Mouse (Mus musculus) monocyte, adult 2 months (primary cell): ENCODE data around the gene B3galt4.
A peak's percentile ranks its signal among the peaks of the same experiment; 100 is the strongest.

Source experiments
- DNase-seq, 2 experiments: peaks; one replicate each; pipeline ENCODE4 v3.0.0; 2022; ENCODE audit warnings: low spot score in 2 of 2, low read depth in 1 of 2

B3galt4 gene

DNA sequence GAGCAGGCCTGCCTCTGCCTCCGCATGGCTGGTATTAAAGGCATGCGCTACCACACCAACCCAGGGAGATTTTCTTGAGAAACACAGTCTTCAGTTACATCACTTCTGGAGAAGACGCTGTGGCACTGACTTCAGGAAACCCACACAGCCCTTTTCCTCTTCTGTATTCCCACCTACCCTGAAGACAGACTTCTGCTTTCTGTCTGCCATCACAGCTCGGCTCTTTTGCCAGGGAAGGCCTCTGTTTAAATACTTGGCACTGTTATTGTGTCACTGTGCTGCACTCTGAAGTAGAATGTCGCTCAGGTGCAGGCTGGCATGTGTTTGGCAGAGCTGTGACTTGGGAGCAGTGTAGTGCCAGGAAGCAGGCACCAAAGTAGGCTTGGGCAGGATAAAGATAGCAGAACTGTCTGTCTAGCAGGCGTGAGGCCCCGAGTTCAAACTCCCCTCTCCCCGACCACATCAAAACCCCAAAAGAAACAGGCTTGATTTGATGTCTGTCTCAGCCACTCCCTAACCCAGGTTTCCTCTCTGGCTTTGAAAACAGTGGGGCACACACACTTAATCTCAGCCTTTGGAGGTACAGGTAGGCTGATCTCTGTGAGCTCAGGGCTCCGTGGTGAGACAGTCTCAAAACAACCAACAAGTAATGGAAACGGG lies 3.7 kb downstream of the B3galt4 start:
- DNase-seq: no peak

DNA sequence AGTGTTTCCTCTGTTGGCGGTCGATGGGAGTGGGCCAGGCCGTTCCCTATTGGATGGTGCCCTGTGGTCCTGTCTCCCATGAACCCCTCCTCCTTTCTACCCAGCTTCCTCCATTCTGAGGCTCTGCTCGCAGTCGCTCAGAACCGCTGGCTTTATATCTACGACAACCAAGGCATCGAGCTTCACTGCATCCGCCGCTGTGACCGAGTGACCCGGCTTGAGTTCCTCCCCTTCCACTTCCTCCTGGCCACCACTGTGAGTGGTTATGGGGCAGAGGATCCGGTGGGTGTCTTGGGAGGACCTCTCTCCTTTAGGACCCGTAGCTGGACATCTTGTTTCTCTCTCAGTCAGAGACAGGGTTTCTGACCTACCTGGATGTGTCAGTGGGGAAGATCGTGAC lies 7.8 kb downstream of the B3galt4 start:
- no peak for DNase-seq

DNA sequence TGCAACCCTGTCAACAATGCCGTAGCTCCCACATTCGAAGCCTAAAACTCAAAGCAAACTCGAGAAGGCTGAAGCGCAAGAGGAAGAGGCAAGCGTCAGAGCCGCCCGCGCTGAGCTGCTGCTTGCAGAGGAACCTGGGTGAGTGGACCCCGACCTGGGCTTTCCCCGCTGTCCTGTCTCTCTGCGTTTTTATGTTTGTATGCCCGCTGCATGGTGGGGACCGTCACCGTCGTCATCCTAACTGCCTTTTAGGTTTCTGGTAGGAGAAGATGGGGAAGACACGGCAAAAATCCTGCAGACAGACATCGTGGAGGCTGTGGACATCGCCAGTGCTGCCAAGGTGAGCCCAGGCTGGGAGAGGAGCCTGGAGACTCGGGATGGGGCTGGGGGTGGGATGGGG lies 9.9 kb downstream of the B3galt4 start:
- no peak for DNase-seq

DNA sequence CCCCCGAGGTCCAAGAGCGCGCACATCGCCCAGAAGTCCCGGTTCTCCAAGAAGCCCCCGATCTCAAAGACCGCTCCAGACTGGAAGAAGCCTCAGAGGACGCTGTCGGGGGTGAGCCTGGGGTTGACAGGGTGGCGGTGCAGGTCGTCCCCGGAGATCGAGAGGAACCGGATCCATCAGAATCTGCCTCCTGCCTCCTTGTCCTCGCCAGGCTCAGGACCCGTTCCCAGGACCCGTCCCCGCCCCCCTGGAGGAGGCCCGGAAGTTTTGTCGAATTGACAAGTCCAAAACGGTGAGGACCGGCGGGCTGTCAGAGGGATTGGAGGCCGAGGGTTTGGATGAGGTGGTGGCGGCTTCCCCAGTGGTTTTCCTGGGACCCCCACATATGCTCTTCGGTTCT lies 10.3 kb downstream of the B3galt4 start:
- no peak for DNase-seq

DNA sequence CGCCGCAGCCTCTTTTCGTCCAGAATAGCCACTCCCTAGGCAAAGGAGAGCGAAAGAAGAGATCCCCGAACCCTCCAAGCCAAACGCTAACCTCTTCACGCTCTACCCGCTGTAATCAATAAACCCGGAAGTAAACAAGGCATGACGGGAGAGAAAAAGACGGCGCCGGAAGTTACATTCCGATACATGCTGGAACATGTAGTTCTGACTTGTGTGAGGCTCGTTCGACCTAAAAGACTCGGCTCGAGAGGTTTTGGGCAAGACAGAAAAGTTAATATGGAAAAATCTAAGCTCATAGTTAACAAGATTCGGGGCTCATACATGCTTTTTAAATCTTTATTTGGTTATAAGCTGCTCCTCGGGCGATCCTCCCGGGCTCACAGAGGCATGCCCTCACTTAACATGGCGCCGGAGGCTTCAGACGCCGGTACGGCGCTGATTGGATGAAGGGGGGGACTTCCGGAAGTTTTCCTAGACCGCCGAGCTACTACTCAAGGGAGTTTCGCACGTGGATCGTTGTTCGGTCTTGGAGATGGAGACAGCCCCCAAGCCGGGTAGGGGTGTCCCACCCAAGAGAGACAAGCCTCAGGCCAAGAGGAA lies 11.0 kb downstream of the B3galt4 start, which contains the start of the genes Pfdn6 and Wdr46:
Gene Pfdn6 (minus strand): TSS at position 138 of the 600 bp plus-strand sequence.
Gene Wdr46 (plus strand): TSS at position 455 of the 600 bp plus-strand sequence.
- peak in 1 of 2 experiments; percentile 69 for DNase-seq

DNA sequence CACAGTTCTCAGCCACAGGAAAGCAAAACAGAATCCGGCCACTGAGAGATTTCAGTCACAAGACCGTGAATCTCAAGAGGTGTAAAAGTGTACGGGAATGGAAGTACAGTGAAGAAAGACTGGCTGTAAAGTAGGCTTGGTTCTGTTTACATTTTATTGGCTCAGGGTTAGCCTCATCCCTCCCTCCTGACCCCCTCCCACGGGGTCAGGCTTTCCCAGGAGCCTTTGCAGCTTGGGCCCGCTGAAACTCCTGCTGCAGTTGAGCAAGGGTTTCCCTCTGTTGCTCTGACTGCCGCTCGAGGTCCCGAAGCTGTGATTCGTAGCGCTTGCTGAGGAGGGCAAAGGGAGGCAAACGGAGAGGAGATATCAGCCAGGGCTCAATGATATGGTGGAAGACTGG lies 12.5 kb downstream of the B3galt4 start:
- DNase-seq: no peak

DNA sequence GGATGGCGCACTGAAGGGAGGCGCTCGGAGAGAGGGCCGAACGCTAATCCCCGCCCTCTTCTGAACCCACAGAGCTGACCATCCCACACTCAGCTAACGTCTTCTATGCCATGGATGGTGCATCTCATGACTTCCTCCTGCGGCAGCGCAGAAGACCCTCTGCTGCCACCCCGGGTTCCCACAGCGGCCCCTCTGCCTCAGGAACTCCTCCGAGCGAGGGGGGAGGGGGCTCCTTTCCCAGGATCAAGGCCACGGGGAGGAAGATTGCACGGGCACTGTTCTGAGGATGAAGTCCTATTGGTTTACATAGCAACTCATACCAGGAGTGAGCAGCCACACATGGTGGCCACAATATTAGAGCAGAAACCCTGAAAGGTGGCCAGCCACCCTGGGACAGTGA lies 14.3 kb downstream of the B3galt4 start:
- DNase-seq: no peak

DNA sequence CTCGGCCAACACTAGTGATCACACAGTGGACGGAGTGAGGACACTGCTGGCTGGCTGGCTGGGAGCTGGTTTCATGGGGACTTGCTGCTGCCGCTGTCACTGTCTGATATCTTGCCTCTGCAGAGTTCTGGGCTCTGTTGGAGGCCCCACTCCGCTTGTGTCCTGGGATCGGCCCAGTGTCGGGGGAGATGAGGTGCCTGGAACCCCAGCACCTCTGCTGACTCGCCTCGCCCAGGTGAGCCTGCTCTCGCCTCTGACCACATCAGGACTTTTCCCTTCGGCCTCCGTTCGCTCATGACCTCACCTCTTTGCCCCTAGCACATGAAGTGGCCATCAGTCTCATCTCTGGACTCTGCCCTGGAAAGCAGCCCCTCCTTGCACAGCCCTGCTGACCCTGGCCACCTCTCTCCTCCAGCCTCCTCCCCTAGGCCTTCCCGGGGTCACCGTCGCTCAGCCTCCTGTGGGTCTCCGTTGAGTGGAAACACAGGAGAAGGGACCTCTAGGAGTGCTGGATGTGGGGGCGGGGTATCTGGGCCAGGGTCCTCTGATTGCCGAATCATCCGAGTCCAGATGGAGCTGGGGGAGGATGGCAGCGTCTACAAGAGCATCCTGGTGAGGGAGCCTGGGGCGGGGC lies 15.7 kb downstream of the B3galt4 start:
- DNase-seq: no peak

DNA sequence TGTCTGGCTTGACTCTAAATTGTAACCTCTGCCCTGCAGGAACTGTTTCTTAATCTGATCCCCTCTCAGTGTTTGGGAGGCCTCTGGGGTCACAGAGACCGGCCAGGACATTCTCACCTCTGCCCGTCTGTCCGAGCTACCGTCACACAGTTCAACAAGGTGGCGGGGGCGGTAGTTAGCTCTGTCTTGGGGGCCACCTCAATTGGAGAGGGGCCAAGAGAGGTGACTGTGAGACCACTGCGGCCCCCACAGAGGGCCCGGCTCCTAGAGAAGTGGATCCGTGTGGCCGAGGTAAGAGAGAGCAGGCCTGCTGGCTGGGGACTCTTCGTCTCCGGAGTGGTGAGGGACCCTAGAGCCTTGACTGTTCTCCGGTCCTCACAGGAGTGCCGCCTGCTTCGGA lies 18.3 kb downstream of the B3galt4 start:
- no peak for DNase-seq

DNA sequence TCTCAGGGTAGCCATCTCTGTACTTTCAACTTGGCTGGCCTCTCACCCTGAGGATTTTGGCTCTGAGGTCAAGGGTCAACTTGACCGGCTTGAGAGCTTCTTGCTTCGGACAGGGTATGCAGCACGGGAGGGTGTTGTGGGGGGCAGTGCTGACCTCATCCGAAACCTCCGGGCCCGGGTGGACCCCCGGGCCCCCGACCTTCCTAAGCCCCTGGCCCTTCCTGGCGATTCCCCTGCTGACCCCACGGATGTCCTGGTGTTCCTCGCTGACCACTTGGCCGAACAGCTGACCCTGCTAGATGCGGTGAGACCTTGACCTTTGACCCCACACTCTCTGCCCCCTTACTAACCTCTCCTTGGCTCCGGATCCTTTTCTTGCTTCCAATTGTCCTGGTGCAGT lies 18.8 kb downstream of the B3galt4 start:
- DNase-seq: no peak

DNA sequence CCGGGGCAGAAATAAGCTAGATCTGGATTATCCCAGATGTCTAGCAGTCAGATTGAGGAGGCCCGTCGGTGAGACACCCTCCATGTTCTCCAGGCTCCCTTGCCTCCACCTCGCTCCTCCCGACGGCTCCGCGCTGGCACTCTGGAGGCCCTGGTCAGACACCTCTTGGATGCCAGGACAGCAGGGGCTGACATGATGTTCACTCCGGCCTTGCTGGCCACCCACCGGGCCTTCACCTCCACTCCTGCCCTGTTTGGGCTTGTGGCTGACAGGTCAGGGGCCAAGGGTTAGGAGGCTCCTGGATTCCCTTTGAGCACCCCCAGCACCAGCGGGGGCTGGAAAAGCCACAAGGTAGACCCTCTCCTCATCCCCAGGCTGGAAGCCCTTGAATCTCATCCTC lies 19.3 kb downstream of the B3galt4 start:
- DNase-seq: no peak

DNA sequence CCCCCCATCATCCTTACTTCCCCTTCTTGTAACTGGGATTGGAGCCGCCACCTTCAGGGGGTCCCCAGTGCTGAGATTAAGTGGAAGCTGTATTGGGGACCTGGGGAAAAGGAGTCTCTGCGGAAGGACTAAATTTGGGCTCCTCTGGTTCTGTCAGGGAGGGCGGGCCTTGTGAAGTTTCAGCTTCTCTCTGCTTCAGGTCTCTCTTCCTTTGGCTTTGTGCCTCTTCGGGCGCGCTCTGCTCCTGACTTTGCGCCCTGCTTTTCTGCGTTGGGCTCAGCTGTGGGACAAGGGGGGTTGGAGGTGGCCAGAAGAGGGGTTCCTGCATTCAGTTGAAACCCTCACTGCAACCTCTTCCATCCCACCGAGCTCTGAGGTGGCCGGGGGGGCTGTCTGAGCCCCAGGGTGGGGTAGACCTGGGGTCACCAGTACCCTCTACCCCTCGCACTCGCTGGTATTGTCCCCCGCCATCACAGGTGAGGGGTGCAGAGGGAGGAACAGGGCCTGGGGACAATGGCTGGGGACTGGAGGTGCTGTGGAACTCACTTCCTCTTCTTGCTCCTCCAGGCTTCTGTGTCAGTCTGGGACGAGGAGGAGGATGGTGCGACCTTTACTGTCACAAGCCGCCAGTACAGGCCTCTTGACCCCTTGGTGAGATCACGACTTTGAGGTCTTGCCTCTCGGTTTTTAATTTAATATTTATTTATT lies 20.0 kb downstream of the B3galt4 start:
- DNase-seq: no peak

DNA sequence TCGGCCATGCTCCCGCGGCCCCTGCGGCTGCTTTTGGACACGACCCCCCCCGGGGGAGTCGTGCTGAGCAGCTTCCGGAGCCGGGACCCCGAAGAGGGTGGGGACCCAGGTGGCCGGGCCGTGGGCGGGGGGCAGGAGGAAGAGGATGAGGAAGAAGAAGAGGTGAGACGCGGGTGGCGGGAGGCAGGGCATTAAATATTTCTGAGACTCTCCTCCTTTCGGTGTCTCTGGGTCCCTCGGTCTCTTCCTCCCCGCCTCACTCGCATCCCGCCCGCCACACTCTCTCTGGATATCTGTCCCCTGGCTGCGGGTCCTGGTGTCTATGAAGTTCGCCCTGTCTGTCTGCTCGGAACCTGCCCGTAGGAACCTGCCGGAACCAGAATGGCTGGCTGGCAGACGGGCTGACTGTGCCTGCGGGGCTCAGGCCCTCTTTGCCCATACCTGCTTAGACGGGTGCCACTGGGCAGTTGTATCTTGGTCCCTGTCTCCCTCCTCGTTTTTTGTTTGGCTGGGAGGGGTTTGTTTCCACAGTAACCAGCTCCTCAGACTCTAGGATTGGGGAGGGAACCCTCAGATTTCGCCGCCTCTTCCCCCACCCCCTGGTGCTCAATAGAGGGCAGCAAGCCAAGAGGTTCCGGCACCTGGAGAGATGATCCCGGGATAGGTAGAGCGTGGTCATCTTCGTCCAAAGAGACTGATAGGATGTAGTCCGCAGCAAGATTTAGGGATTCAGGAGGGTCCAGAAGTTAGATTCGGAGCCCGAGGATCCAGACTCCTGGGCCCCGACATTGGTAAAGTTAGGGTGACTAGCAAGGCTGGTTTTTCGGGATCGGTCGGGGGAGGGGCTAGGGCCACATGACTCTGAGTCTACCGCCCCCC lies 20.8 kb downstream of the B3galt4 start:
- DNase-seq: peak in 1 of 2 experiments; percentile 60

DNA sequence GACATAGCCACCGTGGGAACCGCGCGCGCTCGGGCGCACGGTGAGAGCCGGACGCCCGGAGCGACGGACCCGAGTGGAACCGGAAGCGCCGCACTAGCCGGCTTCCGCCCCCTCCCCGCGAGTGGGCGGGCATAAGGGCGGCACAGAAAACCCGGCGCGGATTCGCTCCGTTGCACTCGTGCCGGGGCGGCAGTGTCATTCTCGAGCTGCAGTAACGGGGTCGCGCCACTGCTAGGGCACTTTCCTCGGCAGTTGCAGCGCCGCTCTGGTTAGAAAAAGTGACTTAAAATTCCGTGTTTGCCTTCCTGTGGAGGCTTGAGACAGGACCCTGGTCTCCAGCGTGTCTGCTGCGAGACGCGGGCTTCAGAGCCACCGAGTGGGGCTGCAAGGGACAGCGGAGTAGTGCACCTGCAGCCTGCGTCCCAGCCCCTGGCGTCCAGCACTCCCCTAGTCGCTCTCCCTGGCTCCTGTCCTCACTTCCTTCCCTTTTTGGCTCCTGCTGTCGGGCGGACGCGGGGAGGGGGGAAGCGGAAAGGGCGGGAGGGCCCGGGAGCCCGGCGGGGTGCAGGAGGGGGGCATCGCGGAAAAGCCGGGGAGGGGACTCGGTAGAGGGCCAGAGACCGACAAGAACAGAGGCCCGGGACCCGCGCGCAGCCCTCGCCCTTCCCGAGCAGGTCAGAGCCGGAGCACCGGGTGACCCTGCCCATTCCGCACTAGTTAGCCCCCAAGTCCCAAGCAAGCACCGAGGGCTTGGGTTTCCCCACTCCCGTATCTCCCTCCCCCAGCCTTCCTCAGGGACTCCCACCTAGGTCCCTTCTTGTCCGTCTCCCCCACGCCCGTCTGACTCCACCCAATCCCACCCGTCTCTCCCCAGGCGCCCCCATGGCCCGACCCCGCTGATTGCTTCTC lies 21.7 kb downstream of the B3galt4 start, which contains the start of gene Rgl2:
Gene Rgl2 (plus strand): TSS at position 173 of the 909 bp plus-strand sequence.
- peak; percentile 78 to 85 for DNase-seq

DNA sequence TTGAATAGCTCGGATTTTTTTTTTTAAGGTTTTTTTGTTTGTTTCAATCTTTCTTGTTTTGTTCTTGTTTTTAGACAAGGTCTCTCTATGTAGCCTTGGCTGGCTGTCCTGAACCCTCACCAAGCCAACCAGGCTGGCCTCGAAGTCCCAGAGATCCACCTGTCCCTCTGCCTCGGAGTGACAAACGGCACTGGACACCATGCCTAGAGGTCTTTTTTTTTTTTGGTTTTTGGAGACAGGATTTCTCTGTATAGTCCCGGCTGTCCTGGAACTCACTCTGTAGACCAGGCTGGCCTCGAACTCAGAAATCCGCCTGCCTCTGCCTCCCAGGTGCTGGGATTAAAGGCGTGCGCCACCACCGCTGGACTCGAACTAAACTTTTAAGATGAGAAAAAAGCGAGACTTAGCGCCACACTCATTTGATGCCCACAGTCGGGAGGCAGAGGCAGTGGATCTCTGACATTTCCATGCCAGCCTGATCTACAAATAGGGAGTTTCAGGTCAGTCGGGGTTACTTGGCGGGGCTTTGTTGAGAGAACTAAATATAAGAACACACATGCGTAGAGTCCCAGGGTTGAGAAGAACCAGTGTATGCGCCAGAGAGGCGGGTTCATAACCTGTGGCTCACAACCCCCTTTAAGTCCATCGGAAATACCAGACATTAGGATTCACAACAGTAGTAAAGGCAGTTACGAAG lies 22.9 kb downstream of the B3galt4 start:
- no peak for DNase-seq

DNA sequence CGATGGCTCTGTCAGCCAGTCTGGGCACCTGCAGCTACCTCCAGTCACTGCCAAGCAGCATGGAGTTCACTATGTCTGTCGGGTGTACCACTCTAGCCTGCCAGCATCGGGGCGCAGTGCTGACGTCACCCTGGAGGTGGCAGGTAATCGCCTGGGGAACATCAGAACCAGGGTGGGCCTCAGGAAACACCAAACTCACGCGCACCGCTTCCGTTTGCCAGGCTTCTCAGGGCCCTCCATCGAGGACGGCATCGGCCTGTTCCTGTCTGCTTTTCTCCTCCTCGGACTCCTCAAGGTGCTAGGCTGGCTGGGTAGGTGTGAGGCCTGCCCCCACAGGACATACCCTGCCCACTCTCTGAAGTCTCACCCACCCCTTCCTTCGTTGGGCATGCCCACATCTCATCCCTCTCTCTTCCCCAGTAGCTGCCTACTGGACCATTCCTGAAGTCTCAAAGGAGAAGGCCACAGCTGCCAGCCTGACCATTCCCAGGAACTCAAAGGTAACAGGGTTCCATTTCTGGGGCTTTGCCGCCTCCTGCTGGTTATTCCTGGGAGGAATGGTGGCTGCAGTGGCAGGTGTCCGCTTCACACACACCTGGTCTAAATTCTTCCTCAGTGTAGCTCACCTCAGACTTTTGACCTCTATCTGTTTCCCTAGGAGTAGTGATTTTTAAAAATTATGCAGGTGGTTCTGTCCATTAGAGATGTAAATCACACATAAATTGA lies 24.9 kb downstream of the B3galt4 start:
- no peak for DNase-seq

DNA sequence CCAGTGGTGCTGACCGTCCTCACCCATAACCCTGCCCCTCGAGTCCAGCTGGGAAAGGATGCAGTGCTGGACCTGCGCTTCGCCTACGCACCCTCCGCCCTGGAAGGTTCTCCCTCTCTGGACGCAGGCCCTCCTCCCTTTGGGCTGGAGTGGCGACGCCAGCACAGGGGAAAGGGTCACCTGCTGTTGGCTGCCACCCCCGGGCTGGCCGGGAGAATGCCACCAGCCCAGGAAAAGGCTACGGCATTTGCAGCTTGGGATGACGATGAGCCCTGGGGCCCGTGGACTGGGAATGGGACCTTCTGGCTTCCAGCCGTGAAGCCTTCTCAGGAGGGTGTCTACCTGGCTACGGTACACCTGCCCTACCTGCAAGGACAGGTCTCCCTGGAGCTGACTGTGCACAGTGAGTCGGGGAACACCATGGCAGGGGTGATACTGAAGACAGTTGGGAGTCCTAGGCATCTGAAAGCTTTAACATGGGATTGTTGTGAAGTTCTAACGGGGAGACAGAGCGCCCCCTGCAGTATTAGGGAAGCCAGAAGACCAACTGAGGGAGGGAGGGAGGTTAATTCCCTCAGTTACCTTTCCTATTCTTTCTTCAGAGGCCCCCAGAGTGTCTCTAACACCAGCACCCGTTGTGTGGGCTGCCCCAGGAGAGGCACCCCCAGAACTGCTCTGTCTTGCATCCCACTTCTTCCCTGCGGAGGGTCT lies 25.7 kb downstream of the B3galt4 start:
- DNase-seq: no peak
